Mouse (Mus musculus): Measurements from ENCODE around the gene Plcxd2. TPM values are rescaled to one million over a fixed set of nuclear protein-coding genes. Genes with fewer than 3 reads are reported as not detected.
A peak's percentile ranks its signal among the peaks of the same experiment; 100 is the strongest.

The Plcxd2 gene
- total RNA-seq, 2 experiments from 2014 or later = 1.2 to 2.2 TPM

GRCm38 (mm10) chr16:45990901-45991676 lies 18.9 kb downstream of the Plcxd2 start:
- no peak for DNase-seq (ENCODE audit: low spot score in 2 of 2)

- no peak for DNase-seq (ENCODE audit: low spot score in 2 of 2)
Measured at GRCm38 (mm10) chr16:45986236-45986635, 23.8 kb downstream of the Plcxd2 start.

- no peak for DNase-seq (ENCODE audit: low spot score in 2 of 2)
Measured at GRCm38 (mm10) chr16:45984610-45985606, 25.1 kb downstream of the Plcxd2 start.

- no peak for DNase-seq (ENCODE audit: low spot score in 2 of 2)
Measured at GRCm38 (mm10) chr16:45976251-45976650, 33.8 kb downstream of the Plcxd2 start.

- no peak for DNase-seq (ENCODE audit: low spot score in 2 of 2)
Measured at GRCm38 (mm10) chr16:45973959-45974686, 35.9 kb downstream of the Plcxd2 start.

GRCm38 (mm10) chr16:45970187-45970586 lies 39.8 kb downstream of the Plcxd2 start:
- DNase-seq (ENCODE audit: low spot score in 2 of 2) = no peak

- DNase-seq (ENCODE audit: low spot score in 2 of 2) = no peak
Measured at GRCm38 (mm10) chr16:45968716-45969115, 41.3 kb downstream of the Plcxd2 start.

- DNase-seq (ENCODE audit: low spot score in 2 of 2) = peak; percentile 47
Measured at GRCm38 (mm10) chr16:45967471-45967870, 42.5 kb downstream of the Plcxd2 start.

GRCm38 (mm10) chr16:45966604-45967003 lies 43.4 kb downstream of the Plcxd2 start:
- DNase-seq (ENCODE audit: low spot score in 2 of 2) = no peak

- no peak for DNase-seq (ENCODE audit: low spot score in 2 of 2)
Measured at GRCm38 (mm10) chr16:45964777-45965176, 45.2 kb downstream of the Plcxd2 start.

GRCm38 (mm10) chr16:45963837-45964236 lies 46.2 kb downstream of the Plcxd2 start:
- DNase-seq (ENCODE audit: low spot score in 2 of 2) = no peak

GRCm38 (mm10) chr16:45963088-45963487 lies 46.9 kb downstream of the Plcxd2 start:
- DNase-seq (ENCODE audit: low spot score in 2 of 2) = no peak

GRCm38 (mm10) chr16:45960978-45961377 lies 49.0 kb downstream of the Plcxd2 start:
- DNase-seq (ENCODE audit: low spot score in 2 of 2) = no peak

- no peak for DNase-seq (ENCODE audit: low spot score in 2 of 2)
Measured at GRCm38 (mm10) chr16:45956390-45956950, 53.5 kb downstream of the Plcxd2 start.

GRCm38 (mm10) chr16:45953394-45953793 lies 56.6 kb downstream of the Plcxd2 start, which contains the start of gene Phldb2:
Gene Phldb2, minus strand, starts transcription at chr16:45953598.
- no peak for DNase-seq (ENCODE audit: low spot score in 2 of 2)

GRCm38 (mm10) chr16:45952501-45952900 lies 57.5 kb downstream of the Plcxd2 start:
- no peak for DNase-seq (ENCODE audit: low spot score in 2 of 2)

- DNase-seq (ENCODE audit: low spot score in 2 of 2) = no peak
Measured at GRCm38 (mm10) chr16:45952035-45952434, 58.0 kb downstream of the Plcxd2 start.

- no peak for DNase-seq (ENCODE audit: low spot score in 2 of 2)
Measured at GRCm38 (mm10) chr16:45946335-45946734, 63.7 kb downstream of the Plcxd2 start.

GRCm38 (mm10) chr16:45945649-45946048 lies 64.4 kb downstream of the Plcxd2 start:
- DNase-seq (ENCODE audit: low spot score in 2 of 2) = no peak

- no peak for DNase-seq (ENCODE audit: low spot score in 2 of 2)
Measured at GRCm38 (mm10) chr16:45945174-45945631, 64.8 kb downstream of the Plcxd2 start.
